Mouse (Mus musculus) CD4-positive helper T cell, adult 2 months (primary cell): ENCODE results near the gene Sv2b.
"Not testable (repeated sequence)": the region's sequence is repeated elsewhere in the genome, so short reads cannot be mapped to it uniquely, and the experiment has no call there.

Experiments
- DNase-seq: peaks from one replicate; pipeline ENCODE4 v3.0.0-alpha.2; 2012; ENCODE audit warnings: low read depth, missing footprints, low spot score

Gene Sv2b

GRCm38 (mm10) chr7:75209221-75209641 is 99.8 kb downstream of the Sv2b start:
- no peak for DNase-seq

GRCm38 (mm10) chr7:75207965-75208644 is 101.0 kb downstream of the Sv2b start:
- no peak for DNase-seq

GRCm38 (mm10) chr7:75206671-75207070 is 102.4 kb downstream of the Sv2b start:
- no peak for DNase-seq

DNA sequence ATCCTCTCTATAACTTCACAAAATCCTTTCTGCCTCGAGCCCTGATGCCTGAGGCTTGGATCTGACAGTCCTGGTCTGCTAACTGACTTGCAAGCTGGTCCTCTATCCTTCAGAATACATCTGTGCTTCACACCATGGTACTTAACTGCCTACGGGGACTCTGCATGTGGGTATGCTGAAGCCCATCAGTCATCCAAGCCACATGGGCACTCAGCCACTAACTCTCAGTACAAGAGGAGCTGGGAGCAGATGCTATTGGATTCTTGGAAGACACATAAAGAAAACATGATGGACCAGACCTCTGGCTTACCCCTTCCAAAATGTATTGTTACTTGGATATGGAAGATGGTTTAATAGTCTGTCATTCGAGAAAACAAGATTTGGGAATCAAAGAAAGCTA is 103.7 kb downstream of the Sv2b start:
- DNase-seq = no peak

DNA sequence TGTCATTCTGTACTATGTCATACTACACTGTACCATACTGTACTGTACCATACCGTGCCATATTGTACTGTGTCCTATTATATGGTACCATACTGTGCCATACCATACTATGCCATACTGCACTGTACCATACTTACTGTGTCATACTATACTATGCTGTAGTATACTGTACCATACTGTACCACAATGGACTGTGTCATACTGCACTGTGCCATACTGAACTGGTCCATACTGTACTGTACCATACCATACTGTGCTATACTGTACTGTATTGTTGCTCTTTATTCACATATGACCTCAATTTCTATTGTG is 114.2 kb downstream of the Sv2b start:
- DNase-seq = not testable (repeated sequence)

DNA sequence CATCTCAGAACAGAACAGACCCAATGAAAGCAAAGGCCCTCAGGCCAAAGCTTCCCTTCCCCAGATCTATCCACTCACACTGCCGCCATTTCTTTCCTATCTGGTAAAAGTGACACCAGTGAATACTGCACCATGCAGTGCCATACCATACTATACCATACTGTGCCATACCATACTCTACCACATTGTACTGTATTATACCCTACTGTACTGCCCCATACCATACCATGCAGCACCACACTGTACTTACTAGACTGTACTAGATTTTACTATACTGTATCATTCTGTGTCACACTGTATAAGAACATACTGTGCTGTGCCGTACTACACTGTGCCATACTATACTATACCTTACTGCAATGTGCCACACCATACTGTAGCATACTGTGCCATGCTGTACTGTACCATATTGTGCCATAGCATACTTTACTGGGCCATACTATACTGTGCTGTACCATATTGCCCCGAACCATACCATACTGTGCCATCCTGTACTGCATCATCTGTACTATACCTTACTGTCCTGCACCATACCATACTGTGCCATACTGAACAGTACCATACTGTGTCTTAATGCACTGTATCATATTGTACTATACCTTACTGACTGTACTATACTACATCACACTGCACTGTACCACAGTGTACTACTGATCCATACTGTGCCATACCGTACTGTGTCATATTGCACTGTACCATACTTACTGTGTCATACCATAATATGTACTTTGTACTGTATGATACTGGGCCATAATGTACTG is 114.7 kb downstream of the Sv2b start:
- no peak for DNase-seq

- no peak for DNase-seq
Measured at GRCm38 (mm10) chr7:75190192-75190591, 118.9 kb downstream of the Sv2b start.

GRCm38 (mm10) chr7:75175042-75175441 is 134.0 kb downstream of the Sv2b start:
- DNase-seq = no peak

DNA sequence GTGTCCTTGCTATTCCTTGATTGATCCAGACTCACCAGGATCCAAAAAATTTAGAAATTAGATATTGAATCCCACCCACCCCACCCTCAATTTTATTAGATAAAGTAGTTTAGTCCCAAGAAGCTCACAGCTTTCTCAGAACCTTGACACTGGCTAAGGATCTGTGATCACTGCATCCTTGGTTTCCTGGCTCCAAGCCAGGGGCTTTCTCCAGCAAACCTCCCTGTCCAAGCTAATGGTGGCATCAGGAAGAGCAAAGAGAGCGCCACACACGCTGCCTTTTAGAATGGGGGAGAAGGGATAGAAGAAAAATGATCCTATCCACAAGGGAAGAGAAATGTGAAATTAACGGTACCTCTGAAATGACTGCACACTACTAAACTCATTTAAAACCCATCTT is 141.6 kb downstream of the Sv2b start:
- no peak for DNase-seq

GRCm38 (mm10) chr7:75147174-75147573 is 161.9 kb downstream of the Sv2b start:
- no peak for DNase-seq

- DNase-seq = no peak
Measured at GRCm38 (mm10) chr7:75142800-75143199, 166.3 kb downstream of the Sv2b start.

GRCm38 (mm10) chr7:75141919-75142700 is 167.0 kb downstream of the Sv2b start:
- no peak for DNase-seq

DNA sequence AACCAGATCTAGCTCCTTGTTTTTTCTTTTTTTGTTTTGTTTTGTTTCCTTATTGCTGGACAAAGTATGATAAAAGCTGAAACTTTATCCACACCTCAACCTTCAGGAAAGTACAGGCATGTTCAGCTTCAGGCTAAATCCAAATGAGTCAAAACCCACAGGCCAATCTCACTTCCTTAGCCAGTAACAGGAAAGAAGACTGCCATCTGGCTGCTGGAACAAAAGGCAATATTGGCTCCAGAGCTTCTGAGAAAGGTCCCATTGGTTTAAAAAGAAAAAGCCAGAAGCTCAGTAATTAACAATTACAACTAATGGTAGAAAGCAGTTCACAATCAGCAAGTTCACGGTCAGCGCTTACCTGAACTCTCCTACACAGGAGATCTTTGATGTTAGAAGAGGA is 169.8 kb downstream of the Sv2b start:
- DNase-seq = no peak

- peak; percentile 53 for DNase-seq
Measured at GRCm38 (mm10) chr7:75134710-75135617, 174.1 kb downstream of the Sv2b start.

DNA sequence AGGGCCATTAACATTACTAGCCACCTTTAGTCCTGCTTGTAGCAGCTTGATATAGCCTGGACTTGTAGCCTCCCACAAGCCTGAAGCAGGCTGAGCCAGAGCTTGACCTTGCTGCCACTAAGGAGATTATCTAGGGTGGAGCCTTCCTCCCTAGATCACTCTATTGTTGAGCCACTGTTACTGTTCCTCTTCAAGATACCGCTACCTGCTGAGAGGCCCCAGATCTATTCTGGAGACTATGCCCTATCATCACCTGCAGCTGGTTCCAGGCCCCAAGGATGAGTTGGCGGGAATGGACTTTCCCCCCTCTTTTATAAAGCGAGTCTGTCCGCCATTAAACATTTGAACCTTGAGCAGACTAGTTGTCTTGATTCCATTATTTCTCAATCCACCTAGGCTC is 181.0 kb downstream of the Sv2b start:
- no peak for DNase-seq

DNA sequence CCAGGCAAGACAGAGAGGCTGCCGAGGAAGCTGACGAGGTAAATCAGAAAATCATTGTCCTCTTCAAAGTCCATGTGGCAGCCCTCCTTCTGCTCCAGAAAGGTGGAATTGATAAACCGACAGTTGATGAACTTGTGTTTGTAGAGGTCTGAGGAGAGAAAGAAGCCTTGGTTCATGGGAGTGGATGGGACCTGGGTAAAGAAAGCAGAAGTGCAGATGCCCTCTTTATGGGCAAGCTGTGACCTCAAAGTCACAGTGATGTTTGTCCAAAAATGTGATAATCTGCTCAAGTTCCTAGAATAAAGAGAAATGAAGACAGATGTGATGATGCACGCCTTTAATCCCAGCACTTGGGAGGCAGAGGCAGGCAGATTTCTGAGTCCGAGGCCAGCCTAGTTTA is 185.0 kb downstream of the Sv2b start:
- DNase-seq = no peak

DNA sequence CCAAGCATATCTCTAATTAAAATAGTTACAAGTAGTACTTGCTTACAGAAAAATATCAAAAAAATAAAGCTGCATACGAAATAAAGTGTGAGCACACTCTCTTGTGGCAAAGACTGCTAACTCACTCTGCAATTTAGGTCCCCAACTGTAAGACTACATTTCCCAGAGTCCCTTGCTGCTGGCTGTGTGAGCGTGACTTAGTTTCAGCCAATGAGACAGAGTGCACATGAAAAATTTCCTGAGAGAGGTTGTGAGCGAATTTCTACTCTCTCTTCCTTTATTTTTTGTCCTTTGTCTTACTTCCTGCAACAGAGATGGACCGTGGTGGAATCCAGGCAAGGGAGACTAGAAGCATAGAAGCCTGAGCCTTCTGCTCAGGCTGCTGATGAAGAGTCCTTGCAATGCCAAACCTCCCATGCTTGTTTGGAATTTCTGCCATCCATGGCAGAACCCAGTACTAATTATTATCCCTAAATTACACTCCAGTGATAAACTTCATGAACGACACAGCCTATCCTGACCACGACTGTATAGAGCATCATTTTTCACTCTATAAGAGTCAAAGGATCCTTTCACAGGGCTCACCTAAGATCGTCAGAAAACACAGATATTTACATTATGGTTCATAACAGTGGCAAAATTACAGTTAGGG is 190.9 kb downstream of the Sv2b start:
- peak; percentile 47 for DNase-seq

DNA sequence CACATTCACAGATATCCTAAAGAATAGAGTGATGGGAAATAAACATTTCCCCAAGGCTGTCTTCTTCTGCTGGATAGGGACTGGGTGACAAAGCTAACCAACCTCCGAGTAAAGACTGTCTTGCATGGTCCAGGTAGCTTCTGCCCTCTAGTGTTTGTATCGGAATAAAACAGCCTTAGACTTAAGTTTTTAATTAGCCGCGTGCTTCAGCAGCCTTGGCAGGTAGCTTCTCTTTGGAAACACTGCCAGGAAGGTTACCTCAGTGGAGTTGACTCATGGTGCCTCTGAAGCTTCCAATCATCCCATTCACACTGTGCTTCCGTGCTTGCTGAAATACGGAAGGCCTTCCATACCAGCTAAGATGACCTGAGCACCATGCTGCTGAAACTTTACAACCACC is 198.4 kb downstream of the Sv2b start:
- peak; percentile 47 for DNase-seq

DNA sequence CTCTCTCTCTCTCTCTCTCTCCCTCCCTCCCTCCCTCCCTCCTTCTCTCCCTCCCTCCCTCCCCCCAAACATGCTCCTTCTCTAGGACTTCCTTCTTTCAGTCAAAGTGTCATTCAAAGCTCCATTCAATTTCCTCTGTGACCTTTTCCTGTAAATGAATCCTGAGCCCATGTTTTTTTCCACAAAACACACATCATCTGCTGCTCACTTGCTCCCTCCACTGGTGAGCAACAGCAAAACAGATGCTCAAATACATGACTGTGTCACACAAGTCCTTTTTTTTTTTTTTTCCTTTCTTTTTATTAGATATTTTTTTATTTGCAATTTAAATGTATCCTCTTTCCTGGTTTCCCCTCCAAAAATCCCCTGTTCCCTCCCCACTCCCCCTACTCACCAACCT is 201.6 kb downstream of the Sv2b start:
- no peak for DNase-seq

GRCm38 (mm10) chr7:75103900-75104299 is 205.2 kb downstream of the Sv2b start:
- no peak for DNase-seq
